Mouse (Mus musculus): ENCODE data around the gene Tmem95. TPM values are rescaled to one million over a fixed set of nuclear protein-coding genes. Genes with fewer than 3 reads are reported as not detected.

Tmem95 gene
- polyA plus RNA-seq, 1 experiment from 2014 or later, result not detected

DNA sequence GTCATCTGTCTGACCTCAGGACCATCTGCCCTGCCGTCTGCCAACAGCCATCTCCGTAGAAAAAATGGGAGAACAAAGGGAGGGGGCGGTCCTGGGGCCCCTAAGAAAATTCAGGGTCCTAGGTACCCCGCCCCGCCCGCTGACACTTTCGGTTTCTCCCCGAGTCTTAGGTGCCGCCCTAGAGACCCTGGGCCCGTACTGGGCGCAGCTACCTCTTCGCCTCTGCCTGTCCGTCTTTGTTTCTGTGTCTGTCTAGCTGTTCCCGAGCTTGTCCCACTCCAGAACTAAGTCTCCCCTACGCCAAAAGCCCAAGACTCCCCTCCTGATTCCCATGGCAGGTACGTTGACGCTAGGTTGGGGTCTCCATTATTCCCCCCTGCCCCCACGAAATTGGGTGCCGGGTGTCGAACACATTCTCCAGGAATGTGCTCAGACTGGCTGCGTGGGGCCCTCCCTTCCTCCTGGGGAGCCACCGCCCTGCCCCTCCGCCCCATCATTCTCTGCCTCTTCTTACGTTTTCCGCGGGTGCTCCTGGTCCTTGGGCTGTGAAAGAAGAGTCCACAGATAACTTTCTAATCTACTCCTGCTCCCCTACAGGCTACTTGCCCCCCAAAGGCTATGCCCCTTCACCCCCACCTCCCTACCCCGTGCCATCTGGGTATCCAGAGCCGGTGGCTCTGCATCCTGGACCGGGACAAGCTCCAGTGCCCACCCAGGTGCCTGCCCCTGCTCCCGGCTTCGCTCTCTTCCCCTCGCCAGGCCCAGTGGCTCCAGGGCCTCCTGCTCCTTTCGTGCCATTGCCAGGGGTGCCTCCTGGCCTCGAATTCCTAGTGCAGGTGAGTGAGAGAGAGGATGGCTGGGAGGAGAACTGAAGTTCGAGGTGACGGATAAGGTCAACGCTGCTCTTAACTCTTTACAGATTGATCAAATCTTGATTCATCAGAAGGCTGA is 30.8 kb downstream of the Tmem95 start:
- peak; percentile 49 for ATAC-seq
- 5% methylated on average over 37 of the region's 37 CpGs for WGBS
- Histone ChIP-seq H3K27me3 (replicated peaks; ENCODE audit: control insufficient read depth, insufficient read depth, low read length) (no peaks in the 10 kb centered on the region), H3K27ac (ENCODE audit: low read depth, low read length) (peak overlapping the region; percentile 97), H3K4me2 (replicated peaks; ENCODE audit: low read depth) (peak overlapping the region; percentile 86), H3K9ac (ENCODE audit: low read depth, low read length) (peak overlapping the region; percentile 76), H3K4me1 (replicated peaks; ENCODE audit: control insufficient read depth, insufficient read depth, low read length) (peaks cover 14% of the 10 kb centered on the region), H3K9me3 (ENCODE audit: control insufficient read depth) (no peaks in the 10 kb centered on the region), H3K4me3 (ENCODE audit: low read depth, low read length) (peak overlapping the region; percentile 79), H3K36me3 (ENCODE audit: control insufficient read depth, insufficient read depth) (peaks cover 36% of the 10 kb centered on the region)
- TF ChIP-seq CTCF (IDR thresholded peaks at IDR 0.05; ENCODE audit: low read depth), result no peak

- Histone ChIP-seq H3K27me3 (replicated peaks; ENCODE audit: control insufficient read depth, insufficient read depth, low read length) (no peaks in the 10 kb centered on the region), H3K4me3 (ENCODE audit: low read depth, low read length) (peak within 1 kb of the TSS; percentile 79), H3K9ac (ENCODE audit: low read depth, low read length) (peak within 1 kb of the TSS; percentile 76), H3K9me3 (ENCODE audit: control insufficient read depth) (no peaks in the 10 kb centered on the region), H3K4me2 (replicated peaks; ENCODE audit: low read depth) (peak within 1 kb of the TSS; percentile 86), H3K36me3 (ENCODE audit: control insufficient read depth, insufficient read depth) (peaks cover 28% of the 10 kb centered on the region), H3K4me1 (replicated peaks; ENCODE audit: control insufficient read depth, insufficient read depth, low read length) (peaks cover 14% of the 10 kb centered on the region), H3K27ac (ENCODE audit: low read depth, low read length) (peak within 1 kb of the TSS; percentile 97)
- TF ChIP-seq CTCF (IDR thresholded peaks at IDR 0.05; ENCODE audit: low read depth), result peak; percentile 9; the same call in 1 of the 2 replicates
- peak; percentile 94 for ATAC-seq
- WGBS, result under 1% methylated on average over 36 of the region's 38 CpGs
Measured at GRCm38 (mm10) chr11:69846198-69846680, 31.6 kb downstream of the Tmem95 start, which contains the start of gene Plscr3. TSS of gene Plscr3 (plus strand) at chr11:69846376.

DNA sequence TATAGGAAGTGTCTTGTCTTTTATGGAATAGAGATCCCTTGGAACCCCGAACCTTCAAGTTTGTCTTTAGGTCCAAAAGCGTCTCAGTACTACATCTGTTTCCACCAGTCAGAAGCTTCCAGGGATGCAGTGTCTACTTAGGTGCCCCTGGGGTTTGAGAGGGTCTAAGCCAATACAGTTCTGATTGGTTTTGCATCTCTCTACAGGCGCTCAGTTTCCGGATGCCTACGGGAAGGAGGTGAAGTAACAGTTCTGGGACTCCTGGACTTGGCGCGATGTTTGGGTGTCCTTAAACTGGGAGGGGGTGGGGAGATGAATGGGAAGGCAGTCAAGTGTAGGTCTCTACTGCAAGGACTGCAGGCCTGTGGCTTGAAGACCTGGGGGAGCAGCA is 39.1 kb downstream of the Tmem95 start:
- peak overlapping the region; percentile 98 for H3K4me2 ChIP-seq (replicated peaks; ENCODE audit: low read depth)
- H3K9ac ChIP-seq (ENCODE audit: low read depth, low read length), result peak overlapping the region; percentile 79
- no peaks in the 10 kb centered on the region for H3K4me1 ChIP-seq (replicated peaks; ENCODE audit: control insufficient read depth, insufficient read depth, low read length)
- H3K9me3 ChIP-seq (ENCODE audit: control insufficient read depth), result no peaks in the 10 kb centered on the region
- ATAC-seq, result peak; percentile 1; the same call in 1 of the 2 replicates
- TF ChIP-seq CTCF (IDR thresholded peaks at IDR 0.05; ENCODE audit: low read depth), result no peak
- H3K27ac ChIP-seq (ENCODE audit: low read depth, low read length), result peak overlapping the region; percentile 80
- H3K4me3 ChIP-seq (ENCODE audit: low read depth, low read length), result peak overlapping the region; percentile 77
- peaks cover 15% of the 10 kb centered on the region; the same call in 1 of the 2 replicates for H3K27me3 ChIP-seq (replicated peaks; ENCODE audit: control insufficient read depth, insufficient read depth, low read length)
- H3K36me3 ChIP-seq (ENCODE audit: control insufficient read depth, insufficient read depth), result no peaks in the 10 kb centered on the region
- 1% methylated on average over 7 of the region's 7 CpGs for WGBS

DNA sequence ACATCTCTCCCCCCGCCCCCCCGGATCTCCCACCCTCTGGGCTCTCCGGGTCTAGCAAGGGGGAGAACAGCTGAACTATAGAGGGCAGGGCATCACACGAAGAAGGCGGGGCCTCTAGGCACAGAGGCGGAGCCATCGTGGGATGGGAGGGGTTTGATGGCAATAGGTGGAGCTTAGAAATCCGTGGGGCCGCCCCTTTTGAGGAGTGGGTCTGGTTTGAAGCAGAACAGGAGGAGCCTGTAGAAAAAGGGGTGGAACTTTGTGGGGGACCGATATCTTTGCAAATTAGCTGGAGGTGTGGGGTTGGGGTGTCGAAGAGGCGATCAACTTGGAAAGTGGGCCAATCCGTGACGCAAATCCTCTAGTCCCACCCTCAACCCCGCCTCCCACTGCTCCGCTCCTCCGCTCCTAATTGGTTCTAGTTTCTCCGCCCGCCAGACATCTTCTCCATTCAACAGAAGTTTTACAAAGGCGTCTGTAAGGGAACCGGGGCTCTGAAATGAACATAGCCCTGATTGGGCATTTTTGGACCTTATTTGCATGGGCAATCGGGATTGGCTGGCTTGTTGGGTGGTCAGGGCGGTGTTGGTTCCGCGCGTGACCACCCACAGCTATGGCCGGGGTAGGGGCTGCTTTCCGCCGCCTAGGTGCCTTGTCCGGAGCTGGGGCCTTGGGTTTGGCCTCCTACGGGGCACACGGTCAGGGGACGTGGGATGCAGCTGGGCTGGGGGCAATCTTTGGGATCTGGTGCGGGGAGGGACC is 39.7 kb downstream of the Tmem95 start, which contains the start of gene Tmem256:
Tmem256 (plus strand) TSS at position 563 of the 762 bp plus-strand sequence.
- Histone ChIP-seq H3K27ac (ENCODE audit: low read depth, low read length) (peak within 1 kb of the TSS; percentile 80), H3K36me3 (ENCODE audit: control insufficient read depth, insufficient read depth) (no peaks in the 10 kb centered on the region), H3K4me2 (replicated peaks; ENCODE audit: low read depth) (peak within 1 kb of the TSS; percentile 98), H3K4me3 (ENCODE audit: low read depth, low read length) (peak within 1 kb of the TSS; percentile 77), H3K27me3 (replicated peaks; ENCODE audit: control insufficient read depth, insufficient read depth, low read length) (peaks cover 15% of the 10 kb centered on the region; the same call in 1 of the 2 replicates), H3K4me1 (replicated peaks; ENCODE audit: control insufficient read depth, insufficient read depth, low read length) (no peaks in the 10 kb centered on the region), H3K9me3 (ENCODE audit: control insufficient read depth) (no peaks in the 10 kb centered on the region), H3K9ac (ENCODE audit: low read depth, low read length) (peak within 1 kb of the TSS; percentile 79)
- no peak; the same call in 1 of the 2 replicates for TF ChIP-seq CTCF (IDR thresholded peaks at IDR 0.05; ENCODE audit: low read depth)
- under 1% methylated on average over 34 of the region's 34 CpGs for WGBS
- ATAC-seq, result peak; percentile 94

- peak within 1 kb of the TSS; percentile 80 for H3K27ac ChIP-seq (ENCODE audit: low read depth, low read length)
- peak within 1 kb of the TSS; percentile 77 for H3K4me3 ChIP-seq (ENCODE audit: low read depth, low read length)
- peak; percentile 43 for TF ChIP-seq CTCF (IDR thresholded peaks at IDR 0.05; ENCODE audit: low read depth)
- H3K36me3 ChIP-seq (ENCODE audit: control insufficient read depth, insufficient read depth), result no peaks in the 10 kb centered on the region
- H3K9me3 ChIP-seq (ENCODE audit: control insufficient read depth), result no peaks in the 10 kb centered on the region
- H3K4me1 ChIP-seq (replicated peaks; ENCODE audit: control insufficient read depth, insufficient read depth, low read length), result no peaks in the 10 kb centered on the region
- 2% methylated on average over 16 of the region's 32 CpGs for WGBS
- peak within 1 kb of the TSS; percentile 79 for H3K9ac ChIP-seq (ENCODE audit: low read depth, low read length)
- ATAC-seq, result peak; percentile 44
- H3K4me2 ChIP-seq (replicated peaks; ENCODE audit: low read depth), result peak within 1 kb of the TSS; percentile 98
- peaks cover 15% of the 10 kb centered on the region; the same call in 1 of the 2 replicates for H3K27me3 ChIP-seq (replicated peaks; ENCODE audit: control insufficient read depth, insufficient read depth, low read length)
Measured at GRCm38 (mm10) chr11:69837604-69837951, 40.2 kb downstream of the Tmem95 start, which contains the start of gene Nlgn2. TSS of gene Nlgn2 (minus strand) at chr11:69837784.

Data from intestine, postnatal 0 days (tissue).